Mouse (Mus musculus) erythroblast, embryonic 14.5 days (primary cell): ENCODE data around the gene Gm10282.

ENCODE experiments used
- GATA1 ChIP-seq: IDR thresholded peaks from 2 replicates; pipeline ENCODE4 v1.6.1; 2012; ENCODE audit warnings: low read length, inconsistent platforms, mixed read lengths
- TAL1 ChIP-seq: IDR thresholded peaks from 3 replicates; pipeline ENCODE4 v1.6.1; 2012; ENCODE audit warnings: low read length, inconsistent platforms, mixed read lengths

DNA sequence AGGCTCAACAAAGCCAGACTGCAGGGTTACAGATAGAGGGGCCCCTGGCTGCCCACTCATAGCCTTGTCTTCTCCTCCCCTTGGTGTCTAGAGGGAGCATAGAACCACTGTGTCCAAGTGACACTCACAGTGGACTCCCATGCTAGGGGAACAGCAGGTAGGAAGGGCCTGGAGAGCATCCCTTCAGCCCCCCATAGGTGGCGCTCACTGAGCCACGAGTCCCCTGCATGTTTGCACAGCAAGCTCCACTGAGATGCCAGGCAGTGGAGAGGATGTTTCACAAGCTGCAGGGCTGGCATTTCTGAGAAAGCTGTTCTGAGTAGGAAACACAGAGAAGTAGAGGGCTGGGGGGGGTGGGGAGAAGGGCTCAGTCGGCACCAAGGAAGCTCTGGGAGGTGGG lies 32.7 kb downstream of the Gm10282 start:
- TF ChIP-seq GATA1 (no peak), TAL1 (no peak)
